Comparison of ENCODE assay signal across 15 mouse cellular contexts in the genomic region with DNA sequence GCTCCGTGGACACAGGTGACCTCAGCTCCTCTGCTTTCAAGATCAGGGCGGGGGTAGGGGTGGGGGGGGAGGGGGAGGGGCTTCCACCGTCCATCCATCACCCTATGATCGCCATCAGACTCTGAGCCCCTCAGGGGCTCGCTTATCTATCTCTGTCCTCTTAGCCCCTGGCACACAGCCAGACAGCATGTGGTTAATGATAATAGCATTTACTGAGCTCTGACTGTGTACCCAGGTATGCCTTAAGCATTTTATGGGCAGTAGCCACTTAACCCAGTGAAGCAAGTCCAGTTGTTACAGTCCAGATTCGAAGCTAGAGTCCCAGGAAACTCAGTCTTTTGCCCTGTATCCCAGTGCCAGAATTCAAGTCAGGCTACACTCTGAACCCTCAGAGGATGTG. TPM values are rescaled to one million over a fixed set of nuclear protein-coding genes. Genes with fewer than 3 reads are reported as not detected.
DNase-seq lines count a peak whose midpoint lies in the region; ATAC-seq and TF ChIP-seq lines count a peak whose summit lies in the region.
"Had no signal": no experiment of that assay in that cellular context is flagged by ENCODE, and none has a peak within 500 bp of the region (broad histone marks: within the 10 kb centered on the region; RNA-seq: fewer than 3 reads in every experiment).

No protein-coding gene starts in this region.

- TF ChIP-seq CTCF in small intestine, adult 2 months (IDR thresholded peaks at IDR 0.05; ENCODE audit: extremely low read depth, insufficient read length, insufficient replicate concordance, low read depth, low read length), result no peak

- no peaks in the 10 kb centered on the region for H3K27me3 ChIP-seq in hindbrain, embryonic 12.5 days
- H3K27me3 ChIP-seq in hindbrain, embryonic 11.5 days (ENCODE audit: control insufficient read depth, insufficient read depth, low read length), result no peaks in the 10 kb centered on the region
- H3K27me3 ChIP-seq in intestine, embryonic 15.5 days (replicated peaks), result no peaks in the 10 kb centered on the region
- H3K27me3 ChIP-seq in small intestine, adult 2 months (ENCODE audit: control insufficient read depth, insufficient read depth, low read length), result no peaks in the 10 kb centered on the region
- H3K27me3 ChIP-seq: CH12.LX had no signal

- no peaks in the 10 kb centered on the region for H3K9me3 ChIP-seq in hindbrain, embryonic 12.5 days (replicated peaks)
- H3K9me3 ChIP-seq in hindbrain, embryonic 11.5 days (ENCODE audit: control insufficient read depth, low read length), result no peaks in the 10 kb centered on the region
- H3K9me3 ChIP-seq in intestine, embryonic 15.5 days, result no peaks in the 10 kb centered on the region
- H3K9me3 ChIP-seq: forebrain, embryonic 10.5 days had no signal

- DNase-seq in hindbrain, embryonic 11.5 days (ENCODE audit: low spot score), result no peak
- peak; percentile 55 to 65 for DNase-seq in kidney, postnatal 36 days
- DNase-seq in ovary, adult 18-20 months (ENCODE audit: low spot score), result no peak
- DNase-seq in testis, postnatal 10 days (ENCODE audit: low spot score), result no peak
- no peak for DNase-seq in gastrocnemius, postnatal 36 days
- DNase-seq: heart, adult 2 months; midbrain, embryonic 14.5 days had no signal

- H3K4me2 ChIP-seq in hindbrain, embryonic 12.5 days (replicated peaks), result no peak overlapping the region
- H3K4me2 ChIP-seq in hindbrain, embryonic 11.5 days (replicated peaks; ENCODE audit: low read depth, low read length), result no peak overlapping the region
- 0 out of 2 replicates have a peak overlapping the region, but pooled peaks have one; percentile 14 for H3K4me2 ChIP-seq in intestine, embryonic 15.5 days (replicated peaks)

- TF ChIP-seq POLR2A in small intestine, adult 2 months (IDR thresholded peaks at IDR 0.05; ENCODE audit: low read depth, low read length), result no peak

- H3K36me3 ChIP-seq in hindbrain, embryonic 12.5 days, result no peaks in the 10 kb centered on the region
- no peaks in the 10 kb centered on the region for H3K36me3 ChIP-seq in hindbrain, embryonic 11.5 days (ENCODE audit: control insufficient read depth, insufficient read depth, low read length)
- H3K36me3 ChIP-seq in intestine, embryonic 15.5 days, result no peaks in the 10 kb centered on the region
- H3K36me3 ChIP-seq in small intestine, adult 2 months (ENCODE audit: control insufficient read depth, insufficient read depth, low read length), result no peaks in the 10 kb centered on the region
- H3K36me3 ChIP-seq: forebrain, embryonic 10.5 days had no signal

- intact Hi-C loops in gastrocnemius, postnatal 36 days (cut with DNase I), result no loop called here

- peak; percentile 48; the same call in 1 of the 2 replicates for ATAC-seq in hindbrain, embryonic 12.5 days (ENCODE audit: low FRiP score)
- no peak for ATAC-seq in hindbrain, embryonic 11.5 days (ENCODE audit: low FRiP score)
- peak; percentile 88 for ATAC-seq in intestine, embryonic 15.5 days

- no peak overlapping the region for H3K4me3 ChIP-seq in hindbrain, embryonic 12.5 days
- no peak overlapping the region for H3K4me3 ChIP-seq in hindbrain, embryonic 11.5 days (ENCODE audit: low read depth, low read length)
- no peak overlapping the region for H3K4me3 ChIP-seq in intestine, embryonic 15.5 days (replicated peaks)
- no peak overlapping the region for H3K4me3 ChIP-seq in small intestine, adult 2 months (ENCODE audit: low read depth, low read length)
- H3K4me3 ChIP-seq: forebrain, embryonic 10.5 days; heart, adult 2 months; layer of hippocampus, adult 2 months had no signal

- no peak overlapping the region for H3K9ac ChIP-seq in hindbrain, embryonic 12.5 days
- H3K9ac ChIP-seq in hindbrain, embryonic 11.5 days (ENCODE audit: low read depth, low read length), result no peak overlapping the region
- no peak overlapping the region for H3K9ac ChIP-seq in intestine, embryonic 15.5 days
- H3K9ac ChIP-seq: liver, embryonic 14.5 days had no signal

- H3K27ac ChIP-seq in hindbrain, embryonic 12.5 days, result no peak overlapping the region
- H3K27ac ChIP-seq in hindbrain, embryonic 11.5 days (ENCODE audit: low read depth, low read length), result no peak overlapping the region
- H3K27ac ChIP-seq in intestine, embryonic 15.5 days, result peak overlapping the region; percentile 78
- H3K27ac ChIP-seq in small intestine, adult 2 months (ENCODE audit: insufficient read depth, low read depth, low read length), result peak overlapping the region; percentile 94
- H3K27ac ChIP-seq: forebrain, embryonic 10.5 days; heart, adult 2 months; layer of hippocampus, adult 2 months; liver, embryonic 14.5 days had no signal

- H3K4me1 ChIP-seq in hindbrain, embryonic 12.5 days, result peaks cover 10% of the 10 kb centered on the region; the same call in 1 of the 2 replicates
- H3K4me1 ChIP-seq in hindbrain, embryonic 11.5 days (replicated peaks; ENCODE audit: control insufficient read depth, insufficient read depth, low read length), result no peaks in the 10 kb centered on the region; the same call in none of the 2 replicates
- H3K4me1 ChIP-seq in intestine, embryonic 15.5 days (replicated peaks), result peaks cover 3% of the 10 kb centered on the region; the same call in 1 of the 2 replicates
- peaks cover 24% of the 10 kb centered on the region; the same call in 1 of the 2 replicates for H3K4me1 ChIP-seq in small intestine, adult 2 months (ENCODE audit: control insufficient read depth, insufficient read depth, insufficient read length, low read length)

- WGBS in hindbrain, embryonic 12.5 days, result 22% methylated on average over 6 of the region's 6 CpGs
- WGBS in hindbrain, embryonic 11.5 days, result 23% methylated on average over 6 of the region's 6 CpGs
- 8% methylated on average over 6 of the region's 6 CpGs for WGBS in intestine, embryonic 15.5 days
- WGBS in small intestine, adult 2 months, result 5% methylated on average over 6 of the region's 6 CpGs

RNA-seq across cellular contexts. Expression of a gene that starts 10.5 kb away (rescaled TPM):
- polyA plus RNA-seq in hindbrain, embryonic 12.5 days (2016; fragmentation: Nextera tagmentation; extraction: Ambion mirVana), result 0.12 TPM in 1 of 2 replicates, not detected in the other
- polyA plus RNA-seq in hindbrain, embryonic 11.5 days (2014; fragmentation: Nextera tagmentation; extraction: Ambion mirVana), result not detected in 2 replicates
- 0.43 and 0.50 TPM in 2 replicates for polyA plus RNA-seq in intestine, embryonic 15.5 days (2015; fragmentation: Nextera tagmentation; extraction: Ambion mirVana)
- polyA plus RNA-seq in small intestine, adult 2 months (2012; rRNA removed), result 0.24 and 1.1 TPM in 2 replicates
- under 1 TPM; 0.15 to 0.38 TPM for total RNA-seq in gastrocnemius, postnatal 36 days (2021)
- total RNA-seq: CH12.LX; common myeloid progenitor, adult 5-6 weeks had no signal

RNA-seq across cellular contexts. Expression of a gene that starts 18.0 kb away (rescaled TPM):
- polyA plus RNA-seq in hindbrain, embryonic 12.5 days (2016; fragmentation: Nextera tagmentation; extraction: Ambion mirVana), result 80.9 and 83.1 TPM in 2 replicates
- 96.6 and 130 TPM in 2 replicates for polyA plus RNA-seq in hindbrain, embryonic 11.5 days (2014; fragmentation: Nextera tagmentation; extraction: Ambion mirVana)
- polyA plus RNA-seq in intestine, embryonic 15.5 days (2015; fragmentation: Nextera tagmentation; extraction: Ambion mirVana), result 114 and 115 TPM in 2 replicates
- polyA plus RNA-seq in small intestine, adult 2 months (2012; rRNA removed), result 6.6 and 18.0 TPM in 2 replicates
- total RNA-seq in gastrocnemius, postnatal 36 days (2021), result 10 to 100 TPM; 12.6 to 13.1 TPM

RNA-seq across cellular contexts. Expression of a gene that starts 28.2 kb away (rescaled TPM):
- polyA plus RNA-seq in hindbrain, embryonic 12.5 days (2016; fragmentation: Nextera tagmentation; extraction: Ambion mirVana), result 0.26 and 0.50 TPM in 2 replicates
- 0.28 and 0.52 TPM in 2 replicates for polyA plus RNA-seq in hindbrain, embryonic 11.5 days (2014; fragmentation: Nextera tagmentation; extraction: Ambion mirVana)
- polyA plus RNA-seq in intestine, embryonic 15.5 days (2015; fragmentation: Nextera tagmentation; extraction: Ambion mirVana), result 0.11 and 0.28 TPM in 2 replicates
- polyA plus RNA-seq in small intestine, adult 2 months (2012; rRNA removed), result 0.05 and 0.23 TPM in 2 replicates
- total RNA-seq in gastrocnemius, postnatal 36 days (2021), result not detected
- total RNA-seq: CH12.LX; common myeloid progenitor, adult 5-6 weeks; heart, adult 2 months had no signal
- polyA plus RNA-seq: liver, embryonic 14.5 days had no signal

Comparison
In these comparisons a context has a peak if more than half of its experiments do, and no peak if none do; other contexts are left out.
1. H3K27ac ChIP-seq: peak in intestine, embryonic 15.5 days (single experiment) and small intestine, adult 2 months (single experiment); none in hindbrain, embryonic 12.5 days (single experiment) and hindbrain, embryonic 11.5 days (single experiment).
2. DNase-seq: peak in kidney, postnatal 36 days (2 of 2); none in hindbrain, embryonic 11.5 days (single experiment), ovary, adult 18-20 months (single experiment), testis, postnatal 10 days (single experiment) and gastrocnemius, postnatal 36 days (0 of 2).